Mouse (Mus musculus) heart, adult 18-20 months (tissue): ENCODE results near the gene Olfr1447. TPM values are rescaled to one million over a fixed set of nuclear protein-coding genes. Genes with fewer than 3 reads are reported as not detected.

Experiments used
- DNase-seq, 2 experiments: peaks; one replicate each; pipeline ENCODE4 v3.0.0; 2021 to 2022; ENCODE audit warnings: mixed read lengths in 1 of 2
- long read RNA-seq, 2 experiments: library from polyadenylated mRNA; stranded (forward); transcript quantifications; one replicate each; pipeline ENCODE4 v2.0.0; 2021
- total RNA-seq, 2 experiments: library from RNA; stranded (reverse); gene quantifications; 2 replicates each; pipeline ENCODE4 v1.2.3; 2021

Olfr1447 gene
- not detected for total RNA-seq
- long read RNA-seq, experiment 1 = 0 reads
- long read RNA-seq, experiment 2 = 0 reads

DNA sequence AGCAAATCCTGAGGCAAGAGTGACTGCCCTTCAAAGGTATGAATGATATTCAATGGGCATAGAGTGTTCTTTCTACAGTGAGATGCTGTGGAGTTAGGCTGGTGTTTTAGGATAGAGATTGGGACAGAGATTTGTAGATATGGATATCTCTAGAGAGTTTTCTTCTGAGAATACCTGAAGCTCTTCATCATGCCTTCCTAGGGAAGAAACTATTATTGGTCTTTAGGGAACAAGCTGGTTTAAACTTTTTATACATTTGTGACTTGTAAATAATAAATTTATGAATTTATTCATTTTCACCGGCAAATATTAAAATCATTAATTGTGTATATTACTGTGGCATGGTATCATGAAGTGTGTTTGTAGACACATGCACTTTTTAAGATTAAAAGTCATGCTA, at the start of gene Olfr1447:
TSS of gene Olfr1447 (minus strand) at position 101 of the 400 bp plus-strand sequence.
- DNase-seq = no peak

DNA sequence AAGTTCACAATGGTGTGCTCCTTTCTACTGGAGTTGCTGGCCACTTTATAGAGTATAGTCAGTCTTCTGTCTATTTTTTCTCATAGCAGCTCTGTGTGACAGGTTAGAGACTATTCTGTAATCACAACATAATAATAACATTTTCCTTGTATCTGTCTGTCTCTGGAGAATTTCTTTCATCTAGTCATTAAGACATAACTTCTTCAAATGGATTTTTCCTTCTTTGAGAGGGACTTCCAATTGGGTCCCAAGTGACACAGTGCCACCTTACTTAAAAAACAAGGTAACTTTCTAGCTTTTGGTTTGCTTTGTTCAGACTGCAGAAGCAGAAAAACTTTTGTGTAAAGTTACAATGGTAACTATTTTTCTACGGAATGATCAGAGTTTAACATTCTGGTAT, 46.4 kb upstream of the Olfr1447 start, which contains the start of gene Olfr1450:
TSS of gene Olfr1450 (plus strand) at position 301 of the 400 bp plus-strand sequence.
- DNase-seq = no peak

DNA sequence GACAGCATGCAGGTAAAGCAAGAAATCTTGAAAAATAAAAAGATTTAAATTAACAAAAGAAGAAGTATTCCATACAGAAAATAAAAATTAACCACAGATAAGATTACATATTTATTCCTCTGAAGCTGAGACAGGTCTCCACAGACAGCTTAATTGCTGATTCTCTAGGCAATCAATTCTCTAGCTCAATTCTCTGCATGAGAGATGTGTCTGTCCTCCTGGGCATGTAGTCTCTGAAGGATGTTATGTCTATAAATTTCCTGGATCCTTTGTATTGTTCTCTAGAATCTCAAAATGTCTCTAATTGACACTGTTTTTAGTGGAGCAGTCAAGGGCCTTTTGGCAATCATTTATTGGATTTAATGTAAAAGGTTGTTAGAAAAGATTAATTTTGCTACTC, 27.0 kb upstream of the Olfr1447 start, which contains the start of gene Olfr1449:
TSS of gene Olfr1449 (plus strand) at position 301 of the 400 bp plus-strand sequence.
- DNase-seq = no peak

DNA sequence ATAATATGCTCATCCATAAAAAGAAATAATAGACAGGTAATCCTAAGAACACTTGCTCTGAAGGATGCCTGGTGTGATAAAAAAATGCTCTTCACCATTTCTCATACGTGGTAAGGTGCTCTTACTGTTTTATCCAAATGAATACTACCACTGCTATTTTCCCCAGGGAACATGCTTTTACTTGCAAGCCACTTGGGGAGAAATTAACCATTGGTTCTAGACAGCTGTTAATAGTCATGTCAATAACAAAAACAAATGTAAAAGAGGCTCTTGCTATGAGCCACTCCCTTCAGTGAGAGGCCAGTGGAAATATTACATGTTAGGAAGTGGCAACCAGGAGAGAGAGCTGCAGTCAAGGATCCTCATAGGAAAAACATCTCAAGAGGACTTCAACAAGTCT, 20.8 kb upstream of the Olfr1447 start, which contains the start of gene Olfr1448:
TSS of gene Olfr1448 (minus strand) at position 101 of the 400 bp plus-strand sequence.
- no peak for DNase-seq

DNA sequence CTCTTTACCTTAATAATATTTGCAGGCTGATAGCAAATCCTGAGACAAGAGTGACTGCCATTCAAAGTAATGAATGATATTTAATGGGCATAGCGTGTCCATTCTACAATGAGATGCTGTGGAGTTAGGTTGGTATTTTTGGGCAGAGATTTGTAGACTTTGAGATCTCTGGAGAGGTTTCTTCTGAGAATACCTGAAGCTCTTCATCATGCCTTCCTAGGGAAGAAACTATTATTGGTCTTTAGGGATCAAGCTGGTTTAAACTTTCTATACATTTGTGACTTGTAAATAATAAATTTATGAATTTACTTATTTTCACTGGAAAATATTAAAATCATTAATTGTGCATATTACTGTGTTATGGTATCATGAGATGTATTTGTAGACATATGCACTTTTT, 10.1 kb downstream of the Olfr1447 start, which contains the start of gene Olfr1446:
TSS of gene Olfr1446 (minus strand) at position 101 of the 400 bp plus-strand sequence.
- DNase-seq = no peak

DNA sequence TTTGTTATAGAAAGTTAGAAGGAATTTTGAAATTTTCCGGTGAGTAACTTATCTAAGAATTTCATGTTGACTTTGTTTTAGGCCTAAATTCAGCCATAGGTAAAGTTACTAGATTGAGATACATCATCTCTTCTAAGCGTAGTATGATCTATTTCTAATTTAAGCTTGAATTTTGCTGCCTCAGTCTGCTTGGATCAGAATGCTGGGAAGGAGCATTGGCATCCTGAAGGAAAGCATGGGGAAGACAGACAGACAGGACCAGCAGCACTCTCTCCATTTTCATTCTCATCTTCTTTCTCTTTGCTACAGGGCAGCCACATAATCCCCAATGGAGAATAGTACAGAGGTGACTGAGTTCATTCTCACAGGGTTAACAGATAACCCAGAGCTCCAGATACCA, 20.0 kb downstream of the Olfr1447 start, which contains the start of gene Olfr1445:
TSS of gene Olfr1445 (plus strand) at position 301 of the 400 bp plus-strand sequence.
- no peak for DNase-seq

DNA sequence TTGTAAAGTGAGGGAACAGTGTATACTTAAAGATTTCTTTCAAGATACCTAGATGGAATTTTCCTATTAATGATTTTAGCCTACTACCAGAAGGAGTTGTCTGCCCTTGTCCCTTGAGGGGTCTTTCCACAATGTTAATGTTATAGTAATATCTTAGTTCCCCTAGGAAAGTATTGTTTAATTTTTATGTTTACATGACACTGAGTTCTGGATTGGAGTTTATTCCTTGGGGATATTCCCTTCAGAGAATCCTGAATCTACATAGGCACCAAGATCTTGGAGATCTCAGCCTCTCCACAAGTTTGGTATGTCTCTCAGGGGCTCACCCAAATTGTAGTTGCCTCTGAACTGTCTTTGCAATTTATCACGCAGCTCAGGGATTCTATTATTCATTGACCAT, 46.6 kb downstream of the Olfr1447 start, which contains the start of gene Olfr1444:
TSS of gene Olfr1444 (plus strand) at position 301 of the 400 bp plus-strand sequence.
- DNase-seq = no peak

Other genes with a start within 250 kb of the Olfr1447 start
- not detected for gene Olfr1442, start 233.3 kb downstream of the Olfr1447 start, total RNA-seq
- gene Olfr1443, start 225.6 kb downstream of the Olfr1447 start, total RNA-seq = not detected
- not detected for gene Keg1, start 208.0 kb downstream of the Olfr1447 start, total RNA-seq
- 1 to 10 TPM in 1 of 2 experiments, under 1 TPM in 1; 0.94 to 1.7 TPM for gene Cntf, start 138.1 kb downstream of the Olfr1447 start, total RNA-seq
- 10 to 100 TPM; 75.2 to 77.0 TPM for gene Zfp91, start 107.6 kb downstream of the Olfr1447 start, total RNA-seq
- gene Lpxn, start 107.5 kb downstream of the Olfr1447 start, total RNA-seq = 1 to 10 TPM in 1 of 2 experiments, under 1 TPM in 1; 0.87 to 2.2 TPM
- gene Gm5244, start 57.1 kb downstream of the Olfr1447 start, total RNA-seq = not detected
- not detected for gene Olfr1444, start 46.5 kb downstream of the Olfr1447 start, total RNA-seq
- not detected for gene Olfr1445, start 19.9 kb downstream of the Olfr1447 start, total RNA-seq
- not detected for gene Olfr1446, start 10.2 kb downstream of the Olfr1447 start, total RNA-seq
- not detected for gene Olfr1448, start 20.7 kb upstream of the Olfr1447 start, total RNA-seq
- gene Olfr1449, start 27.1 kb upstream of the Olfr1447 start, total RNA-seq = not detected
- gene Olfr1450, start 46.5 kb upstream of the Olfr1447 start, total RNA-seq = not detected
- gene Olfr1451, start 91.3 kb upstream of the Olfr1447 start, total RNA-seq = not detected
- gene Olfr1453, start 124.6 kb upstream of the Olfr1447 start, total RNA-seq = not detected
- not detected for gene Olfr1454, start 156.9 kb upstream of the Olfr1447 start, total RNA-seq
- gene Olfr1457, start 194.1 kb upstream of the Olfr1447 start, total RNA-seq = not detected
- not detected for gene Olfr1458, start 203.0 kb upstream of the Olfr1447 start, total RNA-seq
- not detected for gene Olfr1459, start 245.8 kb upstream of the Olfr1447 start, total RNA-seq